Mouse (Mus musculus) brain, adult 2 months (tissue): Measurements from ENCODE around the gene Gzma.

Experiments
- DNase-seq: peaks from one replicate; pipeline ENCODE4 v3.0.0; 2011; ENCODE audit warnings: low read depth, low spot score

Gzma gene

DNA sequence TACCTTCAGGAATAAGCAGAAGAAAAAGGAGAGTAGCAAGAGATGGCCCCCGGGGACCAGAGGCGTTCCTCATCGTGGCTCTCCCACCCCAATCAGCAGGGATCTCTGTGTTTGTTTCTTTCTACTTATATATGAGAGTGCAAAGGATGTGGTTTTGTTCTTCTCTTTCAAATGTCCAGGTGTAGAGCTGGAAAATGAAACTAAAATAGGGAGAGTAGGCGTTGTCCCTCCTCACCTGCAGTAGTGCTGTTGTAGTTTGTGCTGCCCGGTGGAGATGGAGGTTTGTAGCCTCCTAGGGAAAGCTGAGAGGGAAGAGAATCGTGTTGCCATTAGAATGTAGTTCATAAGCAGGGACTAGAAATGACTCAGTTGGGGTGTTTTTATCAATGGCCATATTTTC, at the start of gene Gzma:
Gene Gzma (minus strand): TSS at position 103 of the 400 bp plus-strand sequence.
- DNase-seq, result no peak

DNA sequence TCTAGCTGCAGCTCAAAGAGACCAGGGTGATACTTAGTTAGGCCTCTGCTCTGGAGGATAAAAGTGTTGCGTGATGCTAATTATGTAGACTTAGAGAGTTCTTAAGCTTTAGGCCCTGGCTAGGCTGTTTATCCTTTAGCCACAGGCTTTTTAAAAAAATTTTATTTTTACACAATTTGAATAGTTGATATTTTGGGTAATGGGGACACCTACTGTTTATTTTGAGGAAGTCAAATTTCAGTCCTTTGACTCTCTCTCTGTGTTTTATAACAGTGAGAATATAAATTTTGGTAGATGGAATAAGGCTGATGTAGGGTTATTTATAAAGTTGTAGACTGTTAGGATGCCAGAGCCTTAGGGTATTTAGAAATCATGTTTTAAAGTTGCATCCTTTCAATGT, 38.8 kb upstream of the Gzma start:
- no peak for DNase-seq

DNA sequence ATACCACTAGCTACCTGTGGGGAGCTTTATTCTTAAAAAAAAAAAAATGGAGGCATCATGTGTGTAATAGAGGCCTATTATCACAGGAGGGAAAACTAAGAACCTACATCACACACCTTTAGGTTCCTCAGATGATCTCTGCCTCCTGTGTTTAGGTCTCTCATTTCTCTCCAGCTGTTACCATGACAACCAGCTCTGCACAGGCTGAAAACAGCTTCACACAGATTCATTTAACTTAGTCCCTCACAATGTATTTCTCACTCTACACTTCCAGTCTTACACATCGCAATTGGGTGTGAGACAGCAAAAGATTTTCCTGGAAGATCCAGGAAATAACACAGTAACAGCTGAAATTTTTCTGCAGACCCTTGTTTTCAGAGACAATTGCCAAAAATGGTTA, 29.2 kb upstream of the Gzma start:
- DNase-seq, result peak; percentile 78

GRCm38 (mm10) chr13:113121326-113121725, 20.5 kb upstream of the Gzma start:
- no peak for DNase-seq

GRCm38 (mm10) chr13:113120324-113121237, 19.8 kb upstream of the Gzma start:
- DNase-seq, result peak; percentile 4

GRCm38 (mm10) chr13:113118977-113119376, 18.2 kb upstream of the Gzma start:
- DNase-seq, result no peak

- no peak for DNase-seq
Measured at GRCm38 (mm10) chr13:113104759-113105158, 4.0 kb upstream of the Gzma start.

DNA sequence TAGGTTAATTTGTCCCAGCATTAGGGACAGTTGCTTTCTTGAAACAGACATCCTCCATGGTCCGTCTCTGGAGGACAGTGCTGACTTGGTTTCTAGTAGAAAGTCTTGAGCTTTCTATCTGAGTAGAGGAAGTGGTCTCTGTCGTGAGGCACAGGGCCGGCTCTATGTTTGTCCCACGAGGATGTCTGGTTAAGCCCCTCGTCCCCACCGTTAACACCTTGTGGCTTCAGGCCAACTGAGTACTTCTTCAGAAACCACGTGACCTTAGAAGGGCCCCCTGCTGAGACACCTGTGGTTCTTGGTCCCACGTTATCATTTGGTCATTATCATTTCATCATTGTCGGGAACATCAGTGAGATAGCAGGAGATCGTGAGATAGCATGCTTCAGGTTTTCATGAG, 1.0 kb upstream of the Gzma start:
- no peak for DNase-seq

DNA sequence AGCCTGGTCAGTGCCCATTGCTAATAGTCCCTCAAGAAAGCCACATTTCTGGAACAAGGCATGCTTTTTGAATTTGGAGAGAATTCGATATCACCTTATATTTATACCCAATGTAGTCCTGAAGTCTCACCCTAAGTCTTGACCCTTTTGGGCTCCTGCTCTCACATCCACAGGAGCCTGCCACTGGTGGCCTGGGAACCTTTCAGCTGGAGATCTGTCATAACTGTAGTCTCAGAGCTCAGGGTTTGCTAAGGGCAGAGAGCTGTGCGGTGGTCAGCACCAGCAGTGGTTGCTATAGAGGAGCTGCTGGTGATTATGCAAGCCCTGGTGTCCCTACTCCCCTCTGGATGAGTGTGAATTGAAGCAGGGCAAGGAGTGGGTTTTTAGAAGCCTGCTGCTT, 2.4 kb downstream of the Gzma start:
- DNase-seq, result no peak

GRCm38 (mm10) chr13:113097011-113097410, 3.8 kb downstream of the Gzma start:
- DNase-seq, result peak; percentile 13

DNA sequence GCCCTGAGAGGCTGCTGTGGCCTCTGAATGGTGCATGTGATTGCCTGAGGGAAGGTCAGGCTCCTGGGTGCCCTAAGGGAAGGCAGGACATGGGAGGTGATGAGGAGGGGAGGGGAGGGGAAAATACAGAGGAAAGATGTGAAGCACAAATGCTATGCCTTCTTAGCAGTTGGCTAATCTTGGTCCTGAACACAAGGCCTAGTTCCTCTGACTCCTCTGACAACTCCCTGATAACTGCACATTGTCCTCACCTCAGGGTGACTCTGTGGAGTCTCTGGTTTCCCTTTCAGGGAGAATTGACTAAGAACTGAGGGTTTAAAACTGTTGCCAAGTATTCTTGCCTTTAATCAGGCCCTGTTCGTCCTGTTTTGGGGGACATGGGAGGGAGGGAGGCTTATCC, 6.2 kb downstream of the Gzma start:
- no peak for DNase-seq

GRCm38 (mm10) chr13:113090489-113090888, 10.3 kb downstream of the Gzma start:
- DNase-seq, result no peak

GRCm38 (mm10) chr13:113087226-113088017, 13.4 kb downstream of the Gzma start:
- no peak for DNase-seq

GRCm38 (mm10) chr13:113084732-113085131, 16.0 kb downstream of the Gzma start:
- DNase-seq, result no peak

DNA sequence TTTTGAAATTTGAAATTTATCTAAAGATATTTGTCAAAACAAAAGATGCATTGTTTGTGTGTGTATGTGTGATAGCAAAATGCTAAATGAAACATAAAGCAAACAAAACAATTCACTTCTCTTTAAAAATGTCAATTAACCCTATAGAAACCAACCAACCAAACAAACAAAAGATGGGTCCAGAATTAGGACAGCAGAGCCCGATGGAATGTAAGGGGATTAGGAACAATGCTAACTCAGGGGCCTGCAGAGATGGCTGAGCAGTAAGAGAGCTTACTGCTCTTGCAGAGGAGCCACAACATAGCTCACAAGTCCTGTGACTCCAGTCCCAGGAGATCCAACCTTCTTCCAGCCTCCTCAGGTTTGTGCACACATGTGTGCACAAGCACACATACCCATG, 18.7 kb downstream of the Gzma start:
- DNase-seq, result no peak

DNA sequence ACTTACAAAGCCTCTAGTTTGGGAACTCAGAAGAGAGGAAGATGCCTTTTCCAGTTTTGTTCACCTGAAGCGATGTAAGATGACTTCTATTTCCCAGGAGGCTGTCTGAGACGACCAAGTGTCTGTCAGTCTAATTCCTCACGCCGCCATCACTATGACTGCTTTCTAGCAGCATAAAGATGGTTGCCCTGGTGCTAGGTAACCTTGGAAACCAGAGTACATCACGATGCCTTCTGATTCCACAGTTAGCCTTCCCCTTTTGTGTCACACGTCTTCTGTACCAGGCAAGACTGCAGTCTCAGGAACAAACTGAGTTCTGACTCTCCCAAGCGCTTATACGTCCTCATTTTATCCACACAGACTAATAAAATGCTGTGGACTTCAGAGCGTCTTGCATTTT, 21.8 kb downstream of the Gzma start:
- no peak for DNase-seq

GRCm38 (mm10) chr13:113064542-113064941, 36.2 kb downstream of the Gzma start:
- DNase-seq, result no peak

GRCm38 (mm10) chr13:113061746-113062145, 39.0 kb downstream of the Gzma start:
- DNase-seq, result no peak

DNA sequence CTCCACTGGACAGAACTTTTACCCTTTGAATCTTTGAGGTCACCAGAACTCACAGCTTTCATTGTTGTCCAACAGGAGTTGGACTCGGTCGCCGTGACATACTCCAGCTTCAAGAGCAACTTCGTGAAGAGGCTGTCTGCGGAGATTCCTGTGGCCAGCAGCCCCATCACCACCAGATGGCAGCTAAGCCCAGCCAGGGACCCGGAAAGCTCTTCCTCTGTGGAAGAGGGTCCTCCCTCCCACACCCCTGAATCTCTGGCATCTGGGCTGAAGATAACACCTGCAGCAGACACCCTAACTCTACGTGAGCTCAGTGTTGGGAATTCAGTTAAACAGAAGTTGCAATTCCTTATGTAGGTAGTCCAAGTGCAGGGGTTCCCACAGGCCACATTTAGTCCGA, 45.0 kb downstream of the Gzma start:
- DNase-seq, result no peak

GRCm38 (mm10) chr13:113054230-113054629, 46.6 kb downstream of the Gzma start:
- no peak for DNase-seq

GRCm38 (mm10) chr13:113047647-113048046, 53.1 kb downstream of the Gzma start:
- DNase-seq, result no peak

DNA sequence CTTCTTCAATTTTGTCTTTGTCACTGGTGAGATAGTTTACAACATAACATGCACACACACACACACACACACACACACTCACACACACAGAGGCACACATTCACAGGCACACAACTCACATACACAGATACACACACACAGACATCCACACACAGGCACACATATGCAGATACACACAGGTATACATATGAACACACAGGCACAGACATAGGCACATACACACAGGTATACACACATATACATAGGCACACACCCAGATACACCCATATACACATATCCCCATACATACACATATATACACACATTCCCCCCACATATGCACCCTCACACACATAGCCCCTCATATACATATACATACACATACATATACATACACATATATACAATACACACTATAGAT, 53.8 kb downstream of the Gzma start:
- DNase-seq, result no peak
